Mouse (Mus musculus) neutrophil, adult 59 days (primary cell): ENCODE data around the gene Mgat5b. TPM values are rescaled to one million over a fixed set of nuclear protein-coding genes. Genes with fewer than 3 reads are reported as not detected.

Experiments
- total RNA-seq, 2 experiments: library from RNA; stranded (reverse); gene quantifications; 1 replicate in 1 of 2; 2 replicates in 1 of 2; pipeline ENCODE4 v1.2.4; 2023

The Mgat5b gene
- not detected for total RNA-seq

DNA sequence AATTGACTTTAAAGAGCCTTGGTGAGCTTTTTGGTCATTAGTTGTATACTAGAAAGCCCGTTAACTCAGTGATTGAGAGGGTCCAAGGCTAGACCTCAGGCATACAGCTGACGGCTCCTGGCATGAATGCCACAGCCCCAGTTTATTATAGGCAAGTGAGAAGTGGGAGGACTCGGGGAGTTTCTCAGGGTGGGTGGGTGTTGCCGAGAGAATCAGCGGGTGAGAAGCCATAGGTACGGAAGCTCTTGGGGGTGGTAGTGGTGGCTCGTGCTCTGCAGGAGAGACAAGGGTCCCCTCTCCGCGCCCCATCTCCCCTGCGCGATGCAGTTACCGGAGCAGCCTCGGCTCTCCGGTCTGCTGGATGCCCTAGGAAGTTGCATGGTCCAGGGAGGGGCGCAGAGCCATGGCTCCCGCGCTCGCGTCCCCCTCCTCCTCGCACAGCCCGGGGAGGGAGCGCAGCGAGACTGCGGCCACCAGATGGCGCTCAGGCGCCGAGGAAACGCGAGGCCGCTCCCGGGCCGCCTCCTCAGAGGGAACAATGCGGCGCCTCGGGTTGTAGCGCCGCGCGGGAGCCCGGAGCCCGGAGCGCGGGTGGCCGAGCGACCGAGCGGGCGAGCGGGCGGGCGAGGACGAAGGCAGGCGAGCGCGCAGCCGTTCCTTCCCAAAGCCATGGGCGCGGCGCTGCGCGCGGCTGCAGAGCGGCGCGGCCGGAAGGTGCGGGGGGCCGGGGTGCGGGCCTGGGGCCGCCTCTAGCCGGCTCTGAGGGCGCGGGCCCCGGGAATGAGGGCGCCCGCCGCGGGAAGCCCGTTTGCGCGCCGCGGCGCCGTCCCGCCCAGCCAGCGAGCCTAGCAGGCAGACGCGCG is at the start of gene Mgat5b:
Gene Mgat5b (plus strand): TSS at position 541 of the 863 bp plus-strand sequence.

Other genes with a start within 250 kb of the Mgat5b start
- gene St6galnac1, start 143.4 kb upstream of the Mgat5b start, total RNA-seq: not detected
- 1 to 10 TPM; 1.3 to 1.6 TPM for gene Mxra7, start 90.8 kb upstream of the Mgat5b start, total RNA-seq
- gene Mettl23, start 75.6 kb upstream of the Mgat5b start, total RNA-seq: 10 to 100 TPM; 17.5 to 24.8 TPM
- 10 to 100 TPM; 78.1 to 81.3 TPM for gene Jmjd6, start 75.4 kb upstream of the Mgat5b start, total RNA-seq
- 10 to 100 TPM; 22.2 to 27.5 TPM for gene Mfsd11, start 66.4 kb upstream of the Mgat5b start, total RNA-seq
- 100 to 1,000 TPM; 266 to 284 TPM for gene Srsf2, start 65.8 kb upstream of the Mgat5b start, total RNA-seq
- gene Sec14l1, start 196.3 kb downstream of the Mgat5b start, total RNA-seq: 10 to 100 TPM; 66.2 to 80.4 TPM